Mouse (Mus musculus): ENCODE data around the gene Lamtor5.

DNA sequence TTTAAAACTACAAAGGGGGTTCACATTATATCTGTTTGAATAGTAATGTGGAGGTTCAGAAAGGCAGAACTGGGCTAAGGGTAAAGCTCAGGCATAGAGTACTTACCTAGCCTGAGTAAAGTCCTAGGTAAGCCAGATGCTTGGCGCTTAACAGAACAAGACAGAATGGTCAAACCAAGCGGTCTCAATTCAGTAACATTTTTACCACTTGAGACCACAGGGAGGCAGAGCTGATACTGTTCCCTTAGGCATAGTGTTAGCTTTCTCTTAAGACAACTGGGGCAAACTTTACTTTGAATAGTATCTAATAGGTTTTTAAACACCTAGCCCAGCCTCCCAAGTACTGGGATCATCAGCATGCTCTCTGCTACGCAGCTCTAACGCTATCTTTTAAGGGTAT lies 2.7 kb upstream of the Lamtor5 start:
- no peak for TF ChIP-seq EP300 (IDR thresholded peaks at IDR 0.05; ENCODE audit: low read depth)
- no peak; the same call in 1 of the 2 replicates for TF ChIP-seq CTCF (IDR thresholded peaks at IDR 0.05; ENCODE audit: low read depth)
